Mouse (Mus musculus) cortical plate, adult 2 months (tissue): ENCODE data around the gene Ddrgk1.

Experiments used
- CTCF ChIP-seq: fragments of 200-500 bp; IDR thresholded peaks from 2 replicates; pipeline ENCODE4 v1.5.1; 2011; ENCODE audit warnings: mild to moderate bottlenecking, control low read depth, low read length; ENCODE audit not compliant: insufficient read depth; ENCODE audit errors: extremely low read depth
- POLR2A ChIP-seq: fragments of 200-500 bp; IDR thresholded peaks from 2 replicates; pipeline ENCODE4 v1.6.1; 2011; ENCODE audit warnings: mild to moderate bottlenecking, low read length, control low read depth; ENCODE audit not compliant: insufficient read depth; ENCODE audit errors: extremely low read depth

DNA sequence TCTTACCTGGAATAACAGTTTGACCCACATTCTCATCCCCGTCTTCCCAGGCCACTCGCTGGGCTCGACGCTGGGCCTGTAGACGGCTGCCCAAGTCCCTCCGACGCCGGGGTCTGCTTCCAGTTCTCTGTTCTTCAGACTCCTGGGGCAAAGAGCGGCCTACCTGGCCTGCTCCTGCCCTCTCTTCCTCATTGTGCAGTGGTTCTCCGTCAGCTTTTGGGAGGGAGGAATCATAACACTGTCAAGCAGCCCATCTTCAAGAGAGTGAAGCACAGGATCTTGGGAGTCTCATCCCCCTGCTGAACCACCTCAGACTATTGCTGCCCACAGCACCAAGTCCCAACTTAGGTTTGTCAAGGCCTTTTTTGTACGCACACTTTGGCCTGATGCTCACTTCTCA lies 1.1 kb downstream of the Ddrgk1 start:
- TF ChIP-seq CTCF (no peak), POLR2A (no peak)
